Mouse (Mus musculus): ENCODE data around the gene Acoxl. TPM values are rescaled to one million over a fixed set of nuclear protein-coding genes. Genes with fewer than 3 reads are reported as not detected.

Acoxl gene
- polyA plus RNA-seq, 1 experiment from 2014 or later, result 0.12 TPM

- Histone ChIP-seq H3K27me3 (ENCODE audit: control insufficient read depth, insufficient read depth, low read length) (no peaks in the 10 kb centered on the region), H3K9ac (ENCODE audit: low read length) (no peak overlapping the region), H3K4me1 (replicated peaks; ENCODE audit: control insufficient read depth, insufficient read depth, low read length) (peaks cover 3% of the 10 kb centered on the region; the same call in 1 of the 2 replicates), H3K27ac (ENCODE audit: low read depth, low read length) (no peak overlapping the region), H3K36me3 (ENCODE audit: control insufficient read depth, insufficient read depth, low read length) (no peaks in the 10 kb centered on the region; the same call in 1 of the 2 replicates), H3K4me3 (ENCODE audit: low read depth, low read length) (no peak overlapping the region), H3K4me2 (ENCODE audit: low read depth, low read length, severe bottlenecking) (no peak overlapping the region), H3K9me3 (ENCODE audit: control insufficient read depth, low read length) (no peaks in the 10 kb centered on the region)
- ATAC-seq (replicated peaks; ENCODE audit: low FRiP score) (no peak), DNase-seq (ENCODE audit: low spot score) (no peak)
- 87% methylated on average over 16 of the region's 16 CpGs for WGBS
Observed at GRCm38 (mm10) chr2:128152845-128153550, 314.3 kb downstream of the Acoxl start.

- H3K4me2 ChIP-seq (ENCODE audit: low read depth, low read length, severe bottlenecking), result no peak overlapping the region
- H3K9me3 ChIP-seq (ENCODE audit: control insufficient read depth, low read length), result no peaks in the 10 kb centered on the region
- WGBS, result 63% methylated on average over 11 of the region's 11 CpGs
- H3K36me3 ChIP-seq (ENCODE audit: control insufficient read depth, insufficient read depth, low read length), result no peaks in the 10 kb centered on the region; the same call in 1 of the 2 replicates
- no peak overlapping the region for H3K9ac ChIP-seq (ENCODE audit: low read length)
- no peak overlapping the region for H3K27ac ChIP-seq (ENCODE audit: low read depth, low read length)
- no peak for DNase-seq (ENCODE audit: low spot score)
- H3K4me1 ChIP-seq (replicated peaks; ENCODE audit: control insufficient read depth, insufficient read depth, low read length), result peaks cover 3% of the 10 kb centered on the region; the same call in 1 of the 2 replicates
- H3K4me3 ChIP-seq (ENCODE audit: low read depth, low read length), result no peak overlapping the region
- no peaks in the 10 kb centered on the region for H3K27me3 ChIP-seq (ENCODE audit: control insufficient read depth, insufficient read depth, low read length)
- no peak for ATAC-seq (replicated peaks; ENCODE audit: low FRiP score)
Observed at GRCm38 (mm10) chr2:128153551-128153910, 314.9 kb downstream of the Acoxl start.

- H3K4me2 ChIP-seq (ENCODE audit: low read depth, low read length, severe bottlenecking), result no peak overlapping the region
- H3K9ac ChIP-seq (ENCODE audit: low read length), result no peak overlapping the region
- H3K27me3 ChIP-seq (ENCODE audit: control insufficient read depth, insufficient read depth, low read length), result no peaks in the 10 kb centered on the region
- ATAC-seq (replicated peaks; ENCODE audit: low FRiP score), result no peak
- H3K27ac ChIP-seq (ENCODE audit: low read depth, low read length), result no peak overlapping the region
- H3K4me3 ChIP-seq (ENCODE audit: low read depth, low read length), result no peak overlapping the region
- peaks cover 3% of the 10 kb centered on the region; the same call in 1 of the 2 replicates for H3K4me1 ChIP-seq (replicated peaks; ENCODE audit: control insufficient read depth, insufficient read depth, low read length)
- WGBS, result 94% methylated on average over 13 of the region's 13 CpGs
- no peak for DNase-seq (ENCODE audit: low spot score)
- no peaks in the 10 kb centered on the region for H3K9me3 ChIP-seq (ENCODE audit: control insufficient read depth, low read length)
- no peaks in the 10 kb centered on the region for H3K36me3 ChIP-seq (ENCODE audit: control insufficient read depth, insufficient read depth, low read length)
Observed at GRCm38 (mm10) chr2:128155412-128156066, 316.9 kb downstream of the Acoxl start.

GRCm38 (mm10) chr2:128156067-128156462 is 317.4 kb downstream of the Acoxl start:
- ATAC-seq (replicated peaks; ENCODE audit: low FRiP score), result no peak
- Histone ChIP-seq H3K36me3 (ENCODE audit: control insufficient read depth, insufficient read depth, low read length) (no peaks in the 10 kb centered on the region), H3K4me3 (ENCODE audit: low read depth, low read length) (no peak overlapping the region), H3K27ac (ENCODE audit: low read depth, low read length) (no peak overlapping the region), H3K9ac (ENCODE audit: low read length) (no peak overlapping the region), H3K27me3 (ENCODE audit: control insufficient read depth, insufficient read depth, low read length) (no peaks in the 10 kb centered on the region), H3K9me3 (ENCODE audit: control insufficient read depth, low read length) (no peaks in the 10 kb centered on the region), H3K4me1 (replicated peaks; ENCODE audit: control insufficient read depth, insufficient read depth, low read length) (peaks cover 3% of the 10 kb centered on the region; the same call in 1 of the 2 replicates), H3K4me2 (ENCODE audit: low read depth, low read length, severe bottlenecking) (no peak overlapping the region)
- 74% methylated on average over 5 of the region's 5 CpGs for WGBS
- no peak for DNase-seq (ENCODE audit: low spot score)

GRCm38 (mm10) chr2:128156557-128157412 is 318.1 kb downstream of the Acoxl start:
- no peak overlapping the region for H3K27ac ChIP-seq (ENCODE audit: low read depth, low read length)
- 76% methylated on average over 12 of the region's 12 CpGs for WGBS
- H3K9me3 ChIP-seq (ENCODE audit: control insufficient read depth, low read length), result no peaks in the 10 kb centered on the region
- H3K9ac ChIP-seq (ENCODE audit: low read length), result no peak overlapping the region
- ATAC-seq (replicated peaks; ENCODE audit: low FRiP score), result no peak
- no peaks in the 10 kb centered on the region for H3K36me3 ChIP-seq (ENCODE audit: control insufficient read depth, insufficient read depth, low read length)
- no peak for DNase-seq (ENCODE audit: low spot score)
- no peaks in the 10 kb centered on the region for H3K27me3 ChIP-seq (ENCODE audit: control insufficient read depth, insufficient read depth, low read length)
- no peak overlapping the region for H3K4me2 ChIP-seq (ENCODE audit: low read depth, low read length, severe bottlenecking)
- peaks cover 3% of the 10 kb centered on the region; the same call in 1 of the 2 replicates for H3K4me1 ChIP-seq (replicated peaks; ENCODE audit: control insufficient read depth, insufficient read depth, low read length)
- no peak overlapping the region for H3K4me3 ChIP-seq (ENCODE audit: low read depth, low read length)

GRCm38 (mm10) chr2:128158734-128159410 is 320.2 kb downstream of the Acoxl start:
- WGBS, result 71% methylated on average over 17 of the region's 17 CpGs
- no peak for DNase-seq (ENCODE audit: low spot score)
- Histone ChIP-seq H3K4me1 (replicated peaks; ENCODE audit: control insufficient read depth, insufficient read depth, low read length) (no peaks in the 10 kb centered on the region), H3K4me2 (ENCODE audit: low read depth, low read length, severe bottlenecking) (no peak overlapping the region), H3K9me3 (ENCODE audit: control insufficient read depth, low read length) (no peaks in the 10 kb centered on the region), H3K9ac (ENCODE audit: low read length) (no peak overlapping the region), H3K27me3 (ENCODE audit: control insufficient read depth, insufficient read depth, low read length) (no peaks in the 10 kb centered on the region), H3K27ac (ENCODE audit: low read depth, low read length) (no peak overlapping the region), H3K36me3 (ENCODE audit: control insufficient read depth, insufficient read depth, low read length) (no peaks in the 10 kb centered on the region), H3K4me3 (ENCODE audit: low read depth, low read length) (no peak overlapping the region)
- ATAC-seq (replicated peaks; ENCODE audit: low FRiP score), result no peak

- H3K27me3 ChIP-seq (ENCODE audit: control insufficient read depth, insufficient read depth, low read length), result no peaks in the 10 kb centered on the region
- no peak overlapping the region for H3K4me3 ChIP-seq (ENCODE audit: low read depth, low read length)
- H3K4me1 ChIP-seq (replicated peaks; ENCODE audit: control insufficient read depth, insufficient read depth, low read length), result no peaks in the 10 kb centered on the region
- H3K36me3 ChIP-seq (ENCODE audit: control insufficient read depth, insufficient read depth, low read length), result no peaks in the 10 kb centered on the region
- no peak overlapping the region for H3K4me2 ChIP-seq (ENCODE audit: low read depth, low read length, severe bottlenecking)
- ATAC-seq (replicated peaks; ENCODE audit: low FRiP score) (no peak), DNase-seq (ENCODE audit: low spot score) (no peak)
- H3K9ac ChIP-seq (ENCODE audit: low read length), result no peak overlapping the region
- no peak overlapping the region for H3K27ac ChIP-seq (ENCODE audit: low read depth, low read length)
- whole genome bisulfite sequencing, result 84% methylated on average over 7 of the region's 7 CpGs
- H3K9me3 ChIP-seq (ENCODE audit: control insufficient read depth, low read length), result no peaks in the 10 kb centered on the region
Observed at GRCm38 (mm10) chr2:128159619-128160125, 321.0 kb downstream of the Acoxl start.

GRCm38 (mm10) chr2:128163177-128163576 is 324.5 kb downstream of the Acoxl start:
- ATAC-seq (replicated peaks; ENCODE audit: low FRiP score) (no peak), DNase-seq (ENCODE audit: low spot score) (no peak)
- Histone ChIP-seq H3K9me3 (ENCODE audit: control insufficient read depth, low read length) (no peaks in the 10 kb centered on the region), H3K27me3 (ENCODE audit: control insufficient read depth, insufficient read depth, low read length) (no peaks in the 10 kb centered on the region), H3K27ac (ENCODE audit: low read depth, low read length) (no peak overlapping the region), H3K9ac (ENCODE audit: low read length) (no peak overlapping the region), H3K36me3 (ENCODE audit: control insufficient read depth, insufficient read depth, low read length) (no peaks in the 10 kb centered on the region), H3K4me3 (ENCODE audit: low read depth, low read length) (no peak overlapping the region), H3K4me2 (ENCODE audit: low read depth, low read length, severe bottlenecking) (no peak overlapping the region), H3K4me1 (replicated peaks; ENCODE audit: control insufficient read depth, insufficient read depth, low read length) (no peaks in the 10 kb centered on the region)
- 89% methylated on average over 8 of the region's 8 CpGs for WGBS
